Mouse (Mus musculus): ENCODE results near the gene Sp2.
A peak's percentile ranks its signal among the peaks of the same experiment; 100 is the strongest.

Sp2 gene

DNA sequence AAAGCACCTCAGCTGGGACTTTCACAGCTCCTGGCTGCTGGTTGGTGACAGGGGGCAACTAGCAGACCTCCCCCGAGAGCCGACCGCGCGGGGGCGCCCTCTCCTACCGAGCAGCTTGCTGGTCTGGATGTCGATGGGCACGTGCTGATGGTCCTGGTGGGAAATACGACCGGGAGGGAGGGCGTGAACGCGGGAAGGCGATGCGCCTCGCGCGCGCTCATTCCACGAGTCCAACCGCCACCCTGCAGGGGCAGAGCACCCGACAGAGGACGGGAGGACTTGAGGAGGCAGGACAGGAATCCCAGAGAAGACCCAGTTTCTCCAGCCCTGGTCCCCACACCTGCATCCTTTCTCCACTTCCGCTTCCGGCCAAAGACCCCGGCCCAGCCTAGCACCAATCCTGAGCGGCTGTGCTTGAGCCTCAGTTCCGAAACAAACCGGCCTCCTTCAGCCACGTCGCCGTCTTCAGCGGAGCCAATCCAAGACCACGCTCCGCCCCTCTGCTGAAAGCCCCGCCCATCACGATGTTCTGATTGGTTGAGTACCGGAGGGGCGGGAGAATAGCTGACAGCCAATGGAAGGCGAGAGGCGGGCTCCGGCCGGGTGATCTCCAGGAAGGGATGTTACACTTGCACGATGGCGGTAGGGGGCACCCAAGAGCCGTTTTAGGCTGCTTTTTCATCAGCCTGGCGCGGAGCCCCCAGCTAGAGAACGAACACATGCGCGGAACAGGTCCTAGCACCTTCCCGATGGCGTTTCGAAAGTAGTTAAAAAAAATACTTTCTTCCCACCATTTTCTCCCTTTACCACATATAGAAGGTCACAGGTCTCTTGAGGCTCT is 66.5 kb downstream of the Sp2 start, which contains the start of gene Cdk5rap3:
Gene Cdk5rap3 (minus strand): TSS at position 453 of the 841 bp plus-strand sequence.
- peak; percentile 99 for DNase-seq (ENCODE audit: low read depth, low spot score)

DNA sequence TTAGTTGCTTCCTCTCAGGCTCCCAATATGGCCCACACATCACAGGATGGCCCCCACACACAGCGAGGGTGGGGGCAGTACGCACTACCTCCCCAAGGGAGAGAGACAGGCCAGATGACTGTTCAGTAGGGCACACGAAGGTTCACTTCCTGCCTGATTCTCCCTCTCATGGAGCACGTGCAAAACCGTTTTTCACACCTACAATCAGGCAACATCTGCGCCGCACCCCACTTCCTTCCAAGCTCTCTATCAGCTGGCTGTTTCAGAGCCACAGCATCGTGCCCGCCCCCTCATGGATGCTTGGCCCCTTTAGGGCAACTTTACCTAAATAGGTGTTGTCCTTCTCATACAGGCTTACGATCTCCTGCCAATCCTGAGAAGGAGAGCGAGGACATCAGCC is 70.1 kb downstream of the Sp2 start:
- DNase-seq (ENCODE audit: low read depth, low spot score): no peak

DNA sequence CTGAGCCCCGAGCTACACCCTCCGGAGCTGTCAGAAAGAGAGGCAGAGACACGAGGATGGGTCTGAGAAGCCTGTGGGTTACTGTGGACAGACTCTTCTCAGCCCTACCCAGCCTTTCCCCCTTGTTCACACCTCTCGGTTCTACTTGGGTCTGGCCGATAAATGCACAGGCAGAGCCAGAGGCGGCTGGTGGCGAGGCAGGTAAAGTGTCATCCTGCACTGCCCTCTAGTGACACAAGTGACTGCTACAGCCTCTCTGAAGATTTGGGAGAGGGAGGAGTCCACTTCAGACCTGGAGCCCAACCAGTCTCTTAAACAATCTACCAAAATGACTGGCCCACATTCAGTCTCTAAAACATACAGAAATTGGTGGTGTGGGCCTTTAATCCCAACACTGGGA is 72.8 kb downstream of the Sp2 start:
- DNase-seq (ENCODE audit: low read depth, low spot score): no peak

DNA sequence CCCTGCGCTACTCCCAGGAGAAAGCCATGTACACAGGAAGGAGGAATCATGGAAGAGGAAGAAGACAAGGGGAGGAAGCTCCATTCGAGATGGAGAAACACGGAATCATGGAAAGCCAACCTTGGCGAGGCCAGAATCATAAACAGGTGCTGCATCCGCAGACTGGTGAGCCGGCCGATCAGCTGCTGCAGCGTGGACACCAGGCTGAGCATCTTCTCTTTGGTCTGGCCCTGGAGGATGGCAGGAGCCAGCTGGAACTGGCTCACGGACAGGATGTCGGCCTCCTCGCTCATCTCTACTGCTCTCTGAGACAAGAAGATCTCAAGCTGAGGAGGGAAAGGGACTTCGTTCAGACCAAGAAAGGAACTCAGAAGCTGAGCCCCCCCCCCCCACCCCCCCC is 74.2 kb downstream of the Sp2 start:
- no peak for DNase-seq (ENCODE audit: low read depth, low spot score)

DNA sequence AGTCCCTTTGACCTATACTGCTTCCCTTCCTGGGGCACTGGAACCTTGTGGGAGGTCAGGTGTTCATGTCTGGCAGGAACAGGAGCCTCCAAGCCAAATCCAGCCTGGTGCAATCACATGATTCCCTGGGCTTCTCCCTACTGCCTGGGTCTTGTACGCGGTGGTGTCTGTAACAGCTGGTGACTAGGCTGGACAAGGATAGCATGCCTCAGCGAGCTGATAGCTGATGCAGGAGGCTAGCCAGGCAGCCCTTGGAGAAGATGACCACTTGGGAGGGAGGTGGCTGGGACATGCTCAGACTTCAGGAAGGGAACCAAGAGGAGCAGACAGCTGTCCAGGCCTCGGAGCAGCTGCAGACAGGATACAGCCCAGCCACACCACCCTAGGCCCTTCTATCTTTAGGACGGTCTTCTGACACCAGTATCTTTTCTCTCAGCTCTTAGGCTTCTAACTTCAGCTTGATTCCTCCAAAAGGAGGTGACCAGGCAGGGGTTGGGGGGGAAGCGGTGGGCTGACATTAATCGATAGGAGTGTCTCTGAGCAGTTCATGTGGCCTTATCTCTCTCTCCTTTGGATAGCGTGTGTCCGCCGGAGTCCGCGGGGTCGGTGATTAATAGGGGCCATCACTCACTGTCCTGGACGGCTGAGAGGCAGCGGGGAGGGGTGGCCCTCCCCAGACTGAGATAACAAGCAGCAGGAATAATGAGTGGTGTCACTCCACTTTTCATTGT is 76.2 kb downstream of the Sp2 start:
- DNase-seq (ENCODE audit: low read depth, low spot score): no peak

All from c-Kit-negative CD71-positive TER-119-positive erythroid progenitor cells, embryonic 14.5 days (primary cell).